Mouse (Mus musculus) cerebellum, adult 11-12 months (tissue): ENCODE measurements around the gene Dda1.

ENCODE experiments used
- DNase-seq: peaks from one replicate; pipeline ENCODE4 v3.0.0; 2022

Gene Dda1

GRCm38 (mm10) chr8:71470146-71470912 is 1.3 kb downstream of the Dda1 start:
- DNase-seq: peak; percentile 62

GRCm38 (mm10) chr8:71470913-71471255 is 1.9 kb downstream of the Dda1 start:
- DNase-seq: no peak

GRCm38 (mm10) chr8:71471861-71472260 is 2.9 kb downstream of the Dda1 start:
- DNase-seq: peak; percentile 36

DNA sequence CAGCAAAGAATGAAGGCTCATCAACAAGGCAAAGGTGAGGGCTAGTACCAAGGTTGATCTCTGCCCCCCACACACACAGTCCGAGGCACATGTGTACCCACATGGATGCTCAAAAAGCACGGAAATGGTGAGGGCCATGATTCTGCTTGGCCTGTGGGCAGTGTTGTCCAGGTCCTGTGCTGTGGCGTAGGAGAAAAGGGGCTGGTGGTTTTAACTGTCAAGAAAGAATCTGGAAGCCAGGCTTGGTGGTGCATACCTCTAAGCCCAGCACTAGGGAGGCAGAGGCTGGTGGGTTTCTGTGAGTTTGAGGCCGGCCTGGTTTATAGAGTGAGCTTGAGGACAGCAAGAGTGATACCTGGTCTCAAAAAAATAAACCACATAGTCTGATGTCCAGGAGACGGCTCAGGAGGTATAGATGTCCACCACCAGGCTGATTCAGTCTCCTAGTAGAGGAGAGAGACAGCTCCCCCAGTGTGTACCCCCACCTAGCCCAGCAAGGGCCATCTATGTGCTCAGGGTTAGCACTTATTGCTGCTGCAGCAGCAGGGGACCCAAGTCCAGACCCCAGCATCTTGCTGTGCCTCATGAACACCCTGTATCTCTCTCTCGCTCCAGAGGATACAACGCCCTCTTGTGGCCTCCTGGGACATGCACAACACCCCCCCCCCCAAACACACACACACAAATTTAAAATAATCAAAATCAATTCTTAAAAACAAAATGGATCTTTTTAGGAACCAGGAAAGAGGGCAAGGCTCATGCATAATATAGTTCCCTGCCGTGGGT is 3.8 kb downstream of the Dda1 start:
- DNase-seq: peak; percentile 17

DNA sequence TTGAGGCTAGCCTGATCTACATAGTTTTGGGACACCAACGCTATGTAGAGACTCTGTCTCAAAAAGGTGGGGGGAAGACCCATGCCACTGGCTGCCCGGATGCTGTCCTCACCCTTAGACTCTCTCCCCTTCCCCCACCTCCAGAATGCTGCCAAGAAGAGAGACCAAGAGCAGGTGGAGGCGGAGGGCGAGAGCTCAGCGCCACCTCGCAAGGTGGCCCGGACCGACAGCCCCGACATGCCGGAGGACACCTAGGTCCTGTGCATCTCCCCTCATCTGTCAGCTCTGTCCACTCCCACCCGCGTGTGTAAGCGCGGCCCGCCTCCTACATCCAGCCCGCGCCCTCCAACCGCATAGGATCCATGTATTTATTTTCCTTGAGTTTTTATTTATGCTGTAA is 5.3 kb downstream of the Dda1 start:
- DNase-seq: peak; percentile 61

DNA sequence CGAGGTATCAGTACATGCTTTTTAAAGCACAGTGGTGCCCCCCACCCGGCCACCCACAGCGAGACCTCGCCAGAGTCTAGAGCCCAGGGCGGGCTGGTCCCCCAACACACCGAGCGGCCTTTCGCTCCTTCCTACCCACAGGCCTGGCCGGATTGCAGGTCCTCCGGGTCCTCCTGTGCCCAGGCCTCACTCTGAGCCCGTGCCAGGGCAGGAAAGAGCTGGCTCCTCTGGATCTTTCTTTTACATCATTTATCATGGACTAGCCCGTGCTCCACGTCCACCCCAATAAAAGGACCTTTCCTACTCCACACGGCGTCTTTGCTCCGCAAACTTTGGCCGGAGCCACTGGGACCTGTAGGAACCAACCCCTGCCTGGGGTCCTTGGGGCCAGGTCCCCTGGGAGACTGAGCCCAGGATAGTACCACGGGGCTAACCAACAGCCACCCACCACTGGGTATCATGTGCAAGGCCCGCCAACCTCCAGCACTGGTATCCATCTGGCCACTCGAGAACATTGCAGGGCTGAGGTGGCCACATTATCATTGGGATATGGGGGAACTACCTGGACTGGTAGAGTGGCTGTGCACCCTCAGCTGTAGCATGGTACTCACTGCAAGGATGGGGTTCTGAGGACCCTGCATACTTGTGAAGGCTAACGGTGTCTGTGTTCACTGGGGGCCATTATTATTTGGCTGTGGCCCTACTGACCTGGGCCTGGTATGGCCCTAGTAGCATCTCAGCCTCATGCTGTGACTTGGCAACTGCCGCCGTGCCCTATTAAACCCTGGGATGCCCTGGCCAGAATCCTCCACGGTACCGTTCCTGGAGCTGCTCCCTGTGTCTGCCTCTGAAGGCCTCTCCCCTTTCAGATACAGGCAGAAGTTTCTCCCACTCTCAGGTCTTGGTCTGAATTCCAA is 6.0 kb downstream of the Dda1 start:
- peak; percentile 76 for DNase-seq

GRCm38 (mm10) chr8:71475702-71476075 is 6.7 kb downstream of the Dda1 start:
- DNase-seq: peak; percentile 70

GRCm38 (mm10) chr8:71476099-71476940 is 7.3 kb downstream of the Dda1 start:
- peak; percentile 89 for DNase-seq

- DNase-seq: peak; percentile 71
These were observed 8.3 kb downstream of the Dda1 start for GRCm38 (mm10) chr8:71477196-71477845.

DNA sequence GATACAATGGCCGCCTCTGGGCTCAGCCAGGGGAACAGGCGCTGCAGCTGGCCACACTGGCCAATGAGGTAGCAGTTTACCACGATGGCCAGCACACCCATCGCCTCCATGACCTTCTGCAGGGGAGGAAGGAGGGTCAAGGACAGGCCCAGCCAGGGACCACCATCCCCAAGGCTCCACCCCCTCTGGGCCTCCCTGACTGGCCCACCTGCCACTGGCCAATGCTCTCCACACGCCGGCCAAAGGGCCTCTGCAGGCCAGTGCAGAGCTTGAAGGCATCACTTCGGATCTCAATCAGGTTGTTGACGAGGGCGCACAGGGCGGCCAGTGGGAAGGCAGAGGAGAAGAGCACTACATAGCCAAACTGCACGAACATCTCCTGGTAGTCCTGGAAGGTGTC is 9.9 kb downstream of the Dda1 start:
- no peak for DNase-seq

DNA sequence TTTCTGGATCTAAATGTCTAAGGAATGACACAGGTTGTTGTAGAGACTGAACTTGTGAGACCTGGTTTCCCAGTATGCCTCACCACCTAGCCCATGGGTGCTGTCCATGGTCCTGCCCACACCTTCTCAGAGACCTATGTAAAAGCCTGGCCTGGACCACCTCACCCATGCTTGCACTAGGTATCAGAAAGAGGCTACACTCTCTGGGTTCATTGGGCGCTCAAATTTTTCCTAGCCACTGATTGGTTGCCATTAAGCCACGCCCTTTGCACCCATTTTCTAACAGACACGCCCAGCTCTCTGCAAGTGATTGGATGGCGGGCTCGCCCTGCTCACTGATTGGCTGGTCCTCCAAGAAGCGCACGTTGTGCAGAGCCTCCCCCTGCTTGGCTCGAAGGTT is 14.9 kb downstream of the Dda1 start:
- no peak for DNase-seq

DNA sequence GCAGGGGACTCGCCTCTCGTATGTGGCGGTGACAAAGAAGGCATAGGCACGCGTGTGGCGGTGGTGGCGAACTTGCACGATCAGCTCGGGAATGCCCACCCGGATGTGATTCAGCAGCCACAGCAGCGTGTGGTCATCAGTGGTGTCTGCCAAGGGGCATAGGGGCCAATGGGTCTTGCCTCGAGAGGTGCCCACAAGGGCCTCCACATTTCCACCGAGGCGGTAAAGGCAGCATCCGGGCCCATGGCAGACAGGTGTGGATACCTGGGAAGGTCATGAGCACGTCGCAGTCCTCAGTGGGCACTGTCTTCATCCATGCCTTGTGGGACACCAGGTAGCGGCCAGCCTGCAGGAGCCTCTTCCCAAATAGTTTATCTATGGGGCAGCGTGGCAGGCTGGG is 15.7 kb downstream of the Dda1 start:
- DNase-seq: peak; percentile 58

DNA sequence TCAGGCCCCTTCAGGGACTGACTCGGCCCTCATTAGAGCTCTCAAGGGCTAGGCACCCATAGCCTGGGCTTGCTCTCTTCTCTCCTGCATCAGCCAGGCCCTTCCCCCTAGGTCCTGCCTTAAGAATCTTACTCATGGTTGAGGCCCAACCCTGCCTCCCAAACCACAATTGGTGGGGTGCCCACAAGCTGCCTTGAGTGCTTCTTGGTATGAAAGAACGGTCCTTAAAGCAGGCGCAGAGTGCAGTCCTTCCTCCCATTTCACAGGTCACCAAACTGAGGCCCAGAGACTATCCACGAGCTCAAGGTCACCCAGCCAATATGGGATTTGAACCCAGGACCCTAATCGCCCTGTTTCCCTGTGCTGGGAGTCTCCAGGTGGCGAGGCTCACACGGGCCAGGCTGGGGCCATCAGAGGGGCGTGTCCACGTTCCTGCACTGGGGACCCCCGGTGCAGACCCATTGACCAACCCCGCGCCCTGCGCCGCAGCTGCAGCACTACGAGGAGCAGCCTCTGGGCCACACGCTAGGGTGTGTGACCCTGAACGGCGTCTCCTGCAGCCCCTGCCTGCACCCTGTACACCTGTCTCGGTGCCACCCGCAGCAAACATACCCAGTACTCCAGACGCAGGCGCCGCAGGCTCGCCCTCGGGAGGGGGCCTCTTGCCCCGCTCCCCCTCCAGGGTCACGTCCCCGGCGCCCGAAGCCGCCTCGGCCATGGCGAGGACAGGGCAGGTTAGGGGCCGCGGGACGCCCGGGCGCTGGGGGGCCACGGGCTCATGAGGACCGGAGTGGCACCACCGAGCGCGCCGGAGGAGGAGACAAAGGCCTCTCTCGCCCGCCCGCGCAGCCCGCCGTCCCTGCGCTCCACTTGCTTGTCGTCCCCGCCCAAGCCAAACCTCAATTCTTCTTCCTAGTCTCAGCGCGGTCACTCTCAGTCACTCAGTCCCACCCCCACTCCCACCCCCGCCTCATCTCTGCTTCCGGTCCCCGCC is 16.4 kb downstream of the Dda1 start, which contains the start of gene Ano8:
Gene Ano8, minus strand, starts transcription at position 822 of the 994 bp plus-strand sequence.
- peak; percentile 86 for DNase-seq

DNA sequence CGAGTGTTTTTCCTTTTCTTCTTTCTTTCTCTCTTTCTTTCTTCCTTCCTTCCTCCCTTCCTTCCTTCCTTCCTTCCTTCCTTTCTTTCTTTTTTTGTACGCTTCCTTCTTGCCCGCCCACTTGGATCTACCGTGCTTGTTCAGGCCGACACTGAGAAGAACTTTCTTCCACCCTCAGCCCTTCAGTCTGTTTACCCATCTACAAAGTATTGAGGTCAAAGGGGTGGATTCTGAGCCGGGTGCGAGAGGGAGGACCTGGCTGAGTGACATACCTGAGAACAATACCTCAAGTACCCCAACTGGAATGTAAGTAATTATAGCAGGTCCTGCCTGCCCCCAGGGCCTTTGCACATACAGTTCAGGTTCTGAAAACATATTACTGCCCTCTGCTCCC is 17.1 kb downstream of the Dda1 start:
- no peak for DNase-seq

DNA sequence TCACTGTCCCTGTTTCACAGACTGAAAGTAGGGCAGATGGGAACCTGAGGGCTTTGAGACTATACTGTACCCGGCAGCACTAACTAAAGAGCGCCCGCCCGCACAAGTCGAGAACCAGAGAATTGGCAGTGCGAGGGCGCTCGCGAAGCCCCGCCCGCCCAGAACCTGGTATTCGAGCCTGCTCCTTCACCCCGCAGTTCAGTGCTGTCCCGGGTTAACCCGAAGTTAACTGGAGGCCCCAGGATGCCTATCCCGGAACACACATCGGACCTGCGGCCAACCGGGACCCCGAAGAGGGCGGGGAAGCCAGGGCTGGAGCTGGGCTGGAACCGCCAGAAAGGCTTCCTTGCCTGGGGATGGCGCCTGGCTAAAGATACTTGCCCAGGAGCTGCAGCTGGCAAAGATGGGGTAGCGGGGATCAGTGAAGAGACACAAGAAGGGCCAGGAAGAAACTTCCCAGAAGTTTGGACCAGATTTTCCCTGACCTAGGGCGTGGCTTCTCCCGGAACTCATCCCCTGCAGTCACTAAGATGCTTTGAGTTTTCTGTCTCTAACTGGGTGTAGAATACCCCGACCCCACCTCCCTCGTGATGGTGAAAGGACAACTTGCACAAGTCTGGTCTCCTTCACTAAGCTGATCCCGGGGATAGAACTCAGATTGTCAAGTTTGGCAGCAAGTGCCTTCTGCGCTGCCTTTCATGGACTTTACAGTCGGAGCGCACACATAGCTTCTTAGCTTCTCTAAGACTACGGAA is 18.9 kb downstream of the Dda1 start, which contains the start of gene Gtpbp3:
Gene Gtpbp3, plus strand, starts transcription at position 413 of the 755 bp plus-strand sequence.
- peak; percentile 74 for DNase-seq

DNA sequence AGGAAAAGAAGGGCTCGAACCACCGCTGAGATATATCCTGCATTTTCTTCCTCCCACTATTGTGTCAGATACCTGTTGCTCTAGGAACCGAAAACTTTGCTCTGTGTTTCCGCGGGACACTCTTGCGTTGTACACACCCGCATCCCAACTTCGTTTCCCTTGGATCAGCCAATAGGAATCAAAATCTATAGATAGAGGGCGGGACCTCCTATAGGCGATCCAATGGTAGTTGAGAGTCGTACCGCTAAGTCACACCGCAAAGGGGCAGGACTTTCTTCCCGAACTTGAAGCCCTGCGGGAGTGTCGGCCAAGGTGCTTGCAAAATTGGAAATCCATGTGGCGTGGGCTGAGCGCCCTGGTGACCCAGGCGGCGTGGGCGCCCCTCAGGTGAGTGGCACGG is 19.5 kb downstream of the Dda1 start:
- DNase-seq: peak; percentile 89

DNA sequence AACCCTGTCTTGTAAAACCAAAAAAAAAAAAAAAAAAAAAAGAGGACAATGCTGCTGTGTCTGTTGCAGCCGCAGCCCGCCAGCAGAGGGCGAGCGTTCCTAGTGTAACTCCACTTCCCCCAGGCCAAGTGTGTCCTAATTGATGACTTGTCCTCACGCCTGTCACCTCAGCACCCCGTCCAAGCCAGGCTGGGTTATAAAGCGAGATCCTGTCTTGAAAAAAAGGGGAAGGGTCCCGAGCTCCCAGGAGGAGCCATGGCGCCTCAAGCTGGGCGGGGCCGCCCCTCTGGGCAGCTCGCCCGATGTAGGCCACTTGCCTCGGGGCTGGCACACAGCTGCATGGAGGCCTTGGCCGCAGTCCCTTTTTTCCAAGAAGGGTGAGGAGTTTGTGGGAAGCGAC is 26.0 kb downstream of the Dda1 start:
- DNase-seq: peak; percentile 80

DNA sequence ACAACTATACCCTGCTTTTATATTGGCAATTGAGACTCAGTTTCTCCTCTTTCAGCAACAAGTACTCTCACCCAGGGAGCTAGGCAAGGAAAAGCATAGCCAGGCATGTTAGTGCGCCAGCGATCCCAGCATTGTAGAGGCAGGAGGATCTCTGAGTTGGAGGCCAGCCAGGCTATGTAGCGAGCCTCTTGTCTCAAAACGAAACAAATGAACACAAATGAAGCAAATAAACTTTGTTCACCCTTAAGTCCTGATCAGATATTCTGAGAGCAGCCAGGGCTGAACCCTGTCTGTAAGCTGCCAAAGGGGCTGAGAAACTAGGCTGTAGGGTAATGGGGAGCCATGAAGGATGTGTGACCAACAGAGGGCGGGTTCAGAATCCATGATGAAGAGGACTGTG is 26.8 kb downstream of the Dda1 start:
- DNase-seq: peak; percentile 52

DNA sequence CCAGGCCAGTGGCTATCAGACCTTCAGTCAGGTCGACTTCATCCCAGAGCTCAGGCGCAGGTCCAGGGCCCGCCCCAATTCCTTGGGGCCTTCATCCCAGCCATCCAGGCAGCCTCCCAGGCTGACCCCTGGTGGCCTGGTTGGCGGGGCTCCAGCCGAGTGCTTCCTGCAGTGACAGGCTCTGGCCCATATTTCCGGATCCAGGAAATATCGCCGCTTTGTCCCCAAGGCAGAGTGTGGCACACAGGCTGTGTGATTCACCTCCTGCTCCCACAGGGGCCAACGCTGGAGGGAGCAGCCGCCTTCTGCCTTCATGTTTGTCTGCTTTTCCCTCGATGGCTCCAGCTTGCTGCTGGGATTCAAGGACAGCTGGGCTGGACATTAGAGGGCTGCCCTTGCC is 27.5 kb downstream of the Dda1 start:
- peak; percentile 76 for DNase-seq
